Mouse (Mus musculus) testis, postnatal 10 days (tissue): ENCODE measurements at regions not wholly inside any gene's neighbourhood (a gene's known extent, or its start where the extent isn't known, plus 50 kb on each side); places are given as distances from the start of the nearest gene placed in this dataset.
A peak's percentile ranks its signal among the peaks of the same experiment; 100 is the strongest.

Experiments
- DNase-seq: peaks from one replicate; pipeline ENCODE4 v3.0.0; 2021; ENCODE audit warnings: low spot score

GRCm38 (mm10) chr8:128156221-128156620, 202.2 kb upstream of the Nrp1 start:
- DNase-seq: no peak

- DNase-seq: no peak
Observed at GRCm38 (mm10) chr8:128162857-128163256, 195.5 kb upstream of the Nrp1 start.

GRCm38 (mm10) chr8:128164976-128165375, 193.4 kb upstream of the Nrp1 start:
- DNase-seq: no peak

- no peak for DNase-seq
Observed at GRCm38 (mm10) chr8:128165591-128165990, 192.8 kb upstream of the Nrp1 start.

DNA sequence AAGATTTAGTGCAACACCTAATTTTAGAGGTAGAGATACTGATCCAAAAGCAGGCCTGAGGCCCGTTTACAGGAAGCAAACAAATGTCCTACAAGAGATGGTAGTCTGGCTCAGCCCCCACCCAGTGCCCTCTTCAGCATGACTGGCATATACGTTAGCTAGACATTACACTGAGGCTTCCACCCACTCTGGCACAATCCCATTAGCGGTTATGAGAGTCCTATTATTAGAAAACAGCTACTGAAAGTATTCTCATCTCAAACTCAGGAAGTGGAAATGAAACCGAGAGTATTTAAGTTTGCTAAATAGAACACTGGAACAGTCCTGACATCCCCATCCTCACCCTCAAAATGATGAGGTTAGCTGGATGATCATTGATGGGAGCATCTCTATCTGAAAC, 192.3 kb upstream of the Nrp1 start:
- no peak for DNase-seq

DNA sequence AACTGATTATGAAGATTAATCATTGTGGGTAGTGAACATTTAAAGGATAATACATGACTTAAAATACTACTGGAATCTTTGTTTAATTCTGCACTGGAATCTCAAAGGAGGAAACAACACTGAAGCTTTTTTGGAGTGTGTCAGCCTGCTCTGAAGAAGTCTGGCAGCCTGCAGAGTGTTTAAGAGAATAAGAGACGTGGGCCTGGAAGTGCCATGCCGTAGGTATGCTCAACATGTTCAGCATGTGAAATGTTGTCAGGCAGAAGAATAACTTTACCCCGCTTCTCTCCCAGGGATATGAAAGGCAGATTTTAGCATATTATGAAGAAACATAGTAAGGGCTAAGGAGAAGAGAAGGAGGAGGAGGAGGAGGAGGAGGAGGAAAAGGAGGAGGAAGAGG, 189.6 kb upstream of the Nrp1 start:
- no peak for DNase-seq

- DNase-seq: no peak
Observed at GRCm38 (mm10) chr8:128171116-128171515, 187.3 kb upstream of the Nrp1 start.

- DNase-seq: no peak
Observed at GRCm38 (mm10) chr8:128180214-128180613, 178.2 kb upstream of the Nrp1 start.

GRCm38 (mm10) chr8:128183081-128183480, 175.3 kb upstream of the Nrp1 start:
- no peak for DNase-seq

- no peak for DNase-seq
Observed at GRCm38 (mm10) chr8:128188321-128188720, 170.1 kb upstream of the Nrp1 start.

- no peak for DNase-seq
Observed at GRCm38 (mm10) chr8:128193293-128193887, 165.0 kb upstream of the Nrp1 start.

DNA sequence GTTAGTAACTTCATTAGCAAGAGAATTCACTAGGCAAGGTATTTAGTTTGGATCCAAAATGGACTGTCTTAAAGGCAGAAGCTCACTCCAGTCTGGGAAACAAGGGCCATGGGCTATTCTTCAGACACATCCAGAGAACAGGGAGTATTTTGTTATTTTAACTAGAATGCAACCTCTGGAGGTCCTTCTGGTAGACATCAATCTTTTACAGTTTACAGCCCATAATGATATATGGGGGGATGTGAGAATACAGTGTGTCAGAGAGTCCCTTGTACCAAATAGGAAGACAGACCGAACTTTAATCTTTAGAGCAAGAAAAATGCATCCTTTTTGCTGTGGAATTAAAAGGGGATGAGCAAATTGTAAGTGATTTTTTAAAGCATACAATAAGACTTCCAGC, 157.6 kb upstream of the Nrp1 start:
- DNase-seq: no peak

DNA sequence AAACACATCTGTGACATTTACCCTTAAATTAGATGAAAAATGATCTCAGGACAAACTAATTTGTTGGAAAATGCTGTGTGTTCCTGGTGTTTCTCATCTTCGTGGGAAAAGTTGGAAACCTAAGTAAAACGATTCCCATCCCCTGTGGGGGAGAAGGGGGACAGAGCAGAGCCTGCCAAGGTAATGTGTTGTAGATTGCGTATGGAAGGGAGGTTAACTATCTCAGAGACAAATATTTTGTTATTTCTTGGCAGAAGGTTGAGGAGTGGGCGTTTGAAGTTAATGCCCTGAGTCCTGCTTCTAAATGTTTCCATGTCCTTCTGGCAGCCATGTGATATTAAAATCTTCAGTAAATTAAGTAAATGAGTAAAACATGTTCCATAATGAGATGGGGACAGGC, 156.8 kb upstream of the Nrp1 start:
- no peak for DNase-seq

DNA sequence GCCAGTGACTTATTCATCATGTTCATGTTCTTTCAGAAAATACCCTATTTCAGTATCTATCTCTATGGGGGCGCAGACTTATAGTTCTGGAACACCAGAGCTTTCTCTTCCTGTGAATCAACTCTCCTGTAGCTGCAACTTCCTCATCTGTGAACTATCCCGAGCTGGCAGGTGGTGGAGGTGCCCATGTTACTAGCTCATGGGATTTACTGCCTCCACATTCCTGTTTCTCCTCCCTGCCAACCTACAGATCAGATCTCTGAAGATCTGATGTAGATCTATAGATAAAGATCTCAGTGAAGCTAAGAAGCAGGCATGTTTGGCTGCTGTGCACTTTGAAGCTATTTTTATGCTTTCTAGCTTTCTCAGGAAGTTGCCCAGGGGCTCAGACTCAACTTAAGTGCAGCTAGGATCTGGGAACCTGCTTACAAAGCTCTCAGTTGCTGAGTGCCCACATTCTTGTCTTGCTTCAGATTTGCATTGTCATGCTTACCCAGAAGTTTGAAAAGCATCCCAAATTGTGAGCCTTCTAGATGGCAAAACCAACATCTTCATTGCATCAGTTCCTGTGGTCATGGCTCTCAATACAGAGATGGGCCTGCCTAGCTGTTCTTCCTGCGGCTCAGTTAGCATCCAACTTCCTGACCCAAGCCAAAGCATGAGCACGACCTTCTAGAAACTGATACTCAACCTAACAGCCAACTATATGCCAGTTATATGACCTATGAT, 156.1 kb upstream of the Nrp1 start:
- DNase-seq: no peak

DNA sequence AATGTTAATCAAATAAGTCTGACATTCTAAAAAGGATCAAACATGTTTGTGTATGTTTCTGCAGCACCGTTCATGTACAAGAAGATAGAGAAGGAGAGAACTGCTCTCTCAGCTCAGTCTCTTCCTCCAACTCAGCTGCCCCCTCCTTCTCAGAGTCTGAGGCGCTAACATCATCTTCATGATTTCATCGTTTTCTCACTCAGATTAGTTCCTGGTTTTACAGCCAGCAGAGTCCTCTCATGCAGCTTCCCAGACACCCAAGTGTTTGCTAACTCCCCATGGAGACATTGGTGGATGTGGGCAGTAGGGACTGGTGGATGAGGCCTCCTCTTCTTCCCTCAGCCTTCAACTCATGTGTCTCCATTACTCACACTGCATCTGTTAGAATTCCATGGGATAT, 153.6 kb upstream of the Nrp1 start:
- DNase-seq: no peak

DNA sequence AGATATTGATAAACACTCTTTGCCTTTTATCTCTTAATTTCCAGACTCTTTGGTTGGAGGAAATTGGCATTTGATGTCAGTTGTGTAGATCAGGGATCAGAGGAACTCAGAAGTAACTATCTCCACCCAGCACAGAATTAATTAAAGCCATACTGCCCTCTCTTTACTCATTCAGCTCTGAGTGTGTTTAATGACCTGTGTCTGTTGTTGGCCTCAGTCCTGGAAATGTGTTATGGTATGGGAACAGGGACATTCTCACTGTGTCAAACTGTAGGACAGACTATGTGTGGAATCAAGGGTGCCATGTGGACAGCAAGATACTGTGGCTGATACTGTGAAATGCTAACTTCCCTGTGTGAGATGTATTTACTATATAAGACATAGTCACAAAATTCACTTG, 151.3 kb upstream of the Nrp1 start:
- DNase-seq: no peak

GRCm38 (mm10) chr8:128210761-128211160, 147.6 kb upstream of the Nrp1 start:
- no peak for DNase-seq

DNA sequence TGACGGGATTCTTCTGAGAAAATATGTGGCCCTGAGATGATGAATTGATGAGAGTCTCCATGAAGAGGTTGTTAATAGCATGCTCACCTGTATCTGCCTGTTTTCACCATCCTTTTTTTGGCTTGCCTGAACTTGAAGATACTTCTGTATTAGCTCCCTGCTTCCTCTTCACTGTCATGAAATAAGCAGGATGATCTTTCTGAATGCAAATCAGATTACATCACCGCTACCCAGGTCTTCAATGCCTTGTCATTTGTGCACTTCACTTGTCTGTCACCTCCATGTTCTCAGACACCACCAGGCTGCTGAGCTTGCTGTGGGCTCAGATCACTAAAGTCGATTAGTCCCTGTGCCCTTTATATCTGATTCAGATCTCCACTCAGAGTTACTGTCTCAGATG, 146.2 kb upstream of the Nrp1 start:
- no peak for DNase-seq

DNA sequence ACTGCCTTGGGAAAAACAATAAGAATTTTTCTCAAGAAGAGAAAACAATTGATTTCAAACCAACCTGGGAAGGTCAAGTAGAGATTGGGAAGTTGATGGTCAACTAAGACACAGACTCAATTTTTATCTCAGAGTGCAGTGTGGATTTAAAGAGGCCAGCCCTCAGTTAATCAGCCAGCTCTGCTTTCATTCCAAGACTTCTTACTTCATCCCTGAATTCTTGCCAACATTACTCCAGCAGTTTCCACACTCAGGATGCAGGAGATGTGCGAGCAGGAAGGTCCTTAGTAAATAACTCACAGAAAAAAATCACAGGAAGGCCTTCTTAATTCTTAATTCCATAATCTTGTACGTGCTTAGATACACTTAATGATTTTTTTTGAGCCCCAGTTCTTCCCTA, 144.1 kb upstream of the Nrp1 start:
- no peak for DNase-seq

DNA sequence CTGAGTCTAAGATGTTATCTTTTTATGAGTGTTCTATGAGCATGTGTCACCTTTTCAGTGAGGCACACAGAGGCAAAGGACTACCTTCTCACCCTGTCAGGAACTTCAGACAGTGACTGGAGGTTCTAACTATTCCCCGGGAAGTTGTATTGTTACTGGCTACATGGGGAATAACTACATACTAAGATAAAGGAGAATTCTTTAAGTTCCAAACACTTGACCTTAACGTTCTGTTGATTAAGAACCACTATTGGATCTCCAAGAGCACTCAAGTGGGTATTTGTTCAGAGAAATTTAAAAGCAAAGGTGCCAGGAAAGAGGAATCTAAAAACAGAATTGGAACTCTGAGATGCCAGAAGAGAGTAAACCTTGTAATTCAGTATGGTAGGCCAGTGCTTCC, 139.5 kb upstream of the Nrp1 start:
- no peak for DNase-seq

- DNase-seq: peak; percentile 74
Observed at GRCm38 (mm10) chr8:128219539-128219938, 138.9 kb upstream of the Nrp1 start.

GRCm38 (mm10) chr8:128223092-128223491, 135.3 kb upstream of the Nrp1 start:
- no peak for DNase-seq

DNA sequence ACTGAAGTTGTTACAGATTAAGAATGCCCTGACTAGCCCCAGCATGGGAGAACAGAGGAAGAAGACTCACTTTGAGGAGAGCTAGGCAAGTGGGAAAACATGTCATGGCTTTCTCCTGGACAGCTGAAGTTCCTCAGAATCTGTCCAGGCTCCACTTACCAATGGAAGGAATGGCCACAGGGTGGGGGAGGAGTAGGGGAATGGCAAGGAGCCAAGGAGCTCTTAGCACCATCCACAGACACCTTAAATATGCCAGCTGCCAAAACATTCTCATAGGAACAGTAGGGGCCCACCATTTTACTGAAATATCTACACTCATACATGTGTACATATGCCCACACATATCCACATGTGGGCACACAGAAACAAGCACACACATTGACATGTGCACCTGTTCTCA, 134.9 kb upstream of the Nrp1 start:
- no peak for DNase-seq

GRCm38 (mm10) chr8:128225123-128225522, 133.3 kb upstream of the Nrp1 start:
- no peak for DNase-seq
